Mouse (Mus musculus) telencephalon, adult 2 months (tissue): ENCODE measurements around the gene Efemp2.
A peak's percentile ranks its signal among the peaks of the same experiment; 100 is the strongest.

Experiments used
- DNase-seq: peaks from one replicate; pipeline ENCODE4 v3.0.0-alpha.2; 2011; ENCODE audit warnings: low read depth, low spot score

Efemp2 gene

DNA sequence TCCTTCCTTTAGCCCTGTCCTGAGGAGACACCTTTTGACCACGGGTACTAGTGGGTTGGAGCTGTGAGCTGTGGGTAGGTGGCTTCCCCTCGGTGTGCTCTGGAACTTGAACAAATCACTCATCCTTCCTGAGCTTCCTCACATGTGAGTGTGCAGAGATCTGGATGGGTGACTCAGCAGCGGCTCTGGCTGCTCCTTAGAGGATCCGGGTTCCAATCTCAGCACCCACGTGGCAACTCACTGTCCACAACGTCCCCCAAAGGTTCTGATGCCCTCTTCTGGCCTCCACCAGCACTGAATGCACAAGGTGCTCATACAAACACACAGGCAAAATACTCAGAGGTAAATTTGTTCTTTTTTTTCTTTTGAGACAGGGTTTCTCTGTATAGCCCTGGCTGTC, 22.0 kb upstream of the Efemp2 start:
- no peak for DNase-seq

DNA sequence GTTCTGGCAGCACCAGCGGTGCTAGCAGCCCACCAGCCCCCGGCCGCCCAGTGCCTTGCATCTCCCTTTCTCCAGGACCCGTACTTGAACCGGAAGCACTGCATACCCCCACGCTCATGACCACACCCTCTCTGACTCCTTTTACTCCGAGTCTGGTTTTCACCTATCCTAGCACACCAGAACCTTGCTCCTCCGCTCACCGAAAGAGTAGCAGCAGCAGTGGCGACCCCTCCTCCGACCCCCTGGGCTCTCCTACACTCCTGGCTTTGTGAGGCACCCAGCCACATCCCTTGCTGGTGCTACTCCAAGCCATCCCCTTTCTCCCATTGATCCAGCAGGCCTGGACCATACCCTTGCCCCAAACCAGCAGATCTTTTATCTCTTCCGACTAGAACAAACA, 18.7 kb upstream of the Efemp2 start:
- no peak for DNase-seq

DNA sequence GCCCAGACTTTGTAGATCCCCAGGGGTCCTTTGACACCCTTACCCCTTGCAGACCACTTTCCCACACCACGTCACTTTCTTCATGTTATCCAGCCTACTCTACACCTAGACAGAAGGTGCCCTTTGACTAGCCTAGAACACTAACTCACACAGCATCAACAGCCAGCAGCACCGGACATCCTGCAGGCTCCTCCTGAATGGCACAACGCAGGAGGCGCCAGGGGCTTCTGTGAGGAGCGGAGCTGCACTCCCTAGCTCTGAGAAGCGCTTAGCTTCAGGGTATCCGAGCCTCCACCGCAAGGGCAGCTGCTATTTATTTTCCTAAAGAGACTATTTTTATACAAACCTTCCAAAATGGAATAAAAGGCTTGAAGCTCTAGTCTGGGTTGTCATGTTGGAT, 18.2 kb upstream of the Efemp2 start:
- DNase-seq: no peak

DNA sequence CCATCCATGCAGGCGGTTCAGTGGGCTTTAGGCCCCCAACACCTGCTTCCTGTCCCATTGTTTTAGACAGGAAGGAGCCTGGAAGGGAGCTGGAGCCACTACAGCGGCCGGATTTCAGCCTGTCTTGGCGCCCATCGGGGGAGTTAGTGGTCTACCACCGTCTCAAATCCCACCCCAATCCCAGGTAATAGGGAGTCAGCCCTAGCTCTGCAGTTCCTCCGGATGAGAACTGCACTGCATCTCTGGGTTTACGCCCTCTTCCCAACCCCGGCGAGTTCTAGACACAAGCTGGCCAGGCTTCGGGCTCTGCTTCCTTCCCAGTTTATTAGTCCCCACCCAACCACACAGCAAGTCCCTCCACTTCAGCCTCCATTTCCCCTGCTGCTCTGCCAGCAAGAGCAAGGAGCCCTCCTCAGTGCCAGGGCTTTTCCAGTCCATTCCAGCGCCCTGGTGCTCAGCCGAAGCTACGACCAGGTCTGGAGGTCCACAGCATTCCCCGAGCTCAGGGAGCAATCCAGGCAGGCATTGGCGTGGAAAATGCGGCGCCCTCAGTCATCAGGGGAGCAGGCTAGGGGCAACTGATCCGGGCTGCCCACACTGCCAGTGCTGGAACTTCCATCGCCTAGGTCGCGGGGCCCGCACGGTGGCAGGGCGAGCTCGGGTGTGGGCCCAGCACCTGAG, 17.4 kb upstream of the Efemp2 start:
- no peak for DNase-seq

DNA sequence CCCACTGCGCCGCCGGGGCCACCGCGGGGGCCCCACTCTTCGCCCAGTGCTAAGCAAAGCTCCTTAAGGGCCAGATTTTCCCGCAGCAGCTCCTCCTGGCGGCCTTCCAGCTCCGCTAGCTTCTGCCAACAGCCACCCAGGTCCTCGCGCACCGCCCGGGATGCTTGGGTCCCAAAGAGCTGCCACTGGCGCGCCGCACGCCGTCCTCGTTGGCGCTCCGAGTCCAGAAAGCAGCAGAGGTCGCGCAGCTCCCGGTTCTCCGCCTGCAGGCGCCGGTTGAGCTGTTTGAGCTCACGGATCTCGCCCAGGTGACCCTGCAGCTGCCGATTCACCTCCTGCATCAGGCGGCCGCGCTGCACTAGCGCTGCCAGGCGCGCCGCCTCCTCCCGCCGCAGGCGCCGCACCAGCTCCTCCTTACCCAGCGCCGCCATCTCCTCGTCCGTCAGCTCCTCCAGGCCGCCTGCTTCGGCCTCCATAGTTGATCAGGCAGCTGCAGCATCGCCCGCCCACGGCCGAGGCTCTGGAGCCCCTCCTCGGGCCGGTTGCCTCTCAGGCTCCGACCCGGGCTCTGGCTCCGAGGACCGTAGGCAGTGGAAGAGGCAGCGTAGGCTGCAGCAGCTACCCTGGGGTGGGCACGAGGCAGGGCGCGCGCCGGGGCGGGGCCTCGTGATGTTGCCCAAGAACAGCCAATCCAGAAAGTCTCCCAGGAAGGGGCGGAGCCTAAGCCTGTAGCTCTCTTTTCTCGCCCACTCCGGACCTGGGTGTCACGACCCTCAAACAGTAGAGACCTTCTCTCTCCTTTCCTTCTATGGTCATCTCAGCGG, 16.6 kb upstream of the Efemp2 start:
- DNase-seq: peak; percentile 91

DNA sequence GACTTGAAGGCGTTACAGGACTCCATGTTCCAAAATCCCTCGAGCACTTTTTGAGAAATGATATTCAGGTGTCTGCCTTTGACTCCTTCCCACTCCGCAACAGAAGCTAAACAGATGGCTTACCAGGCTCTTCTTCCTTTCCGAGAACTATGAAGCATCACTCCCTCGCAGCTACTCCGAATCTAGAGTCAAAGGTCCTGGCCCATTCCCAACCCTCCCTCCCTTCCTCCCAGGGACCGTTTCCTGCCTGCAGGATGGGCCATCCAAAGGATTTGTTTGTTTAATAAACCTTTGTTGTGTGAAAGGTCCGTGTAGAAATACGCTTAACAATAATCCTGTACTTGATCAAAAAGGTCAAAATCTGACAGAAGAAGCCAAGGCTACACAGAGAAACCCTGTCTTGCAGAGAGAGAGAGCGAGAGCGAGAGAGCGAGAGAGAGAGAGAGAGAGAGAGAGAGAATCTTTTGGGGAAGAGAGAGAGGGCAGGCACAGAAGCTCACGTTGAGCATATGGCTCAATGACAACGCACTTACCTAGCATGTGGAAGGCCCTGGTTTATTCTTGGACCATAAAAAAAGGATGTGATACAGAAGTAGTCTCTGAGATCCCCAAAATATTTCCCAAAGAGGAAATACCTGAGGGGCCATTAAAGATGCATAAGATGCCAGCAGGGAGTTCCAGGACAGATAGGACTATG, 15.9 kb upstream of the Efemp2 start, which contains the start of gene Ccdc85b:
Gene Ccdc85b, minus strand, starts transcription at position 149 of the 697 bp plus-strand sequence.
- DNase-seq: no peak

DNA sequence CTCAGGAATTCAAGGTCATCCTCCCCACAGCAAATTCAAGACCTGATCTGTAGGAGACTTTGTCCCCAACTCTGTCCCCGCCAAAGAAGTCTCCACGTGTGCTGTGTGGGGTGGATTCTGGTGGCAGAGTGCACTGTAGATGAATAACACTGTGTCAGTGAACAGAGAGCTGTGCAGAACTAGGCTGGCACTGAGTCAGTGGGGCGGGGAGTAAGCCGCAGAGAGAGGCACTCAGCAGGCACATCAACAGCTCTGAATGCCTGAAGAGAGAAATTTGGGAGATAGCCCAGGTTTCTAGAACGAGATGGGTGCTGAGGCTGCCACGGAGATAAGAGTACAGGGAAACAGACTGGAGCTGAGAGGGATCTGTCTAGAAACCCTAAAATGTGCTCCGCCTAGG, 14.7 kb upstream of the Efemp2 start:
- peak; percentile 72 for DNase-seq

DNA sequence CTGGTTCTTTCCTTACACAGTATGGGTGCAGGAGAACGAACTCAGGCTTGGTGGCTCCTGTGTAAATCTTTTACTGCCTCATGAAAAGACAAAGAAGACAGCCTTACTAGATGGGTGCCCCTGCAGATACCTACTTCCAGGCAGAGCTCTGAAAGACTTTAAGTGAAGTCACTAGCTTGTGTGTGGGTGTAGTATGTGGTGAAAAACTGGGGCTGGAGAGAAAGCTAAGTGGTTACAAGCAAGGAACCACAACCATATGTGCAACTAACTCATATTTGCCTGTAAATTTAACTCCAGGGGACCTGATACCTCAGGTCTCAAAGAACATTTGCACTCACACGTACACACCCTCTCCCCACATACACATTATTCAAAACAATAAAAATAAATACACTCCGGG, 13.9 kb upstream of the Efemp2 start:
- DNase-seq: no peak

DNA sequence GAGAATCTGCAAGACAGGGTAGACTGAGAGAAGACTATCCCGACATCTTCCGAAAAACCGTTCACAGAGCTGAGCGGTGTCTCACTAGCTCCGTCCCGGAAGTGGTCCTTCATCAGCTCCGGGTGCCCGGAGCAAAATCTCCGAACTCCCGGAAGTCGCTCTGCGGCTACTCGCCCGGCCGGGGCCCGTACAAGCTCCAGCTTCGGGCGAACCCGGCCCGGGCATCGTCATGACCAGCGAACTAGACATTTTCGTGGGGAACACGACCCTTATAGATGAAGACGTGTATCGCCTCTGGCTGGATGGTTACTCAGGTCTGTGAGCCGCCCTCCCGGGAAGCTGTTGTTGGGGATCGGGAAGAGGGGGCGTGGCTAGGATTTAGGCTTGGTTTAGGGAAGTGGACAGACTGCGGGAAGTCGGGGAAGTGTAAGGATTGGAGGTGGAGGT, 13.3 kb upstream of the Efemp2 start, which contains the start of gene Fibp:
Gene Fibp, plus strand, starts transcription at position 151 of the 447 bp plus-strand sequence.
- peak; percentile 87 for DNase-seq

DNA sequence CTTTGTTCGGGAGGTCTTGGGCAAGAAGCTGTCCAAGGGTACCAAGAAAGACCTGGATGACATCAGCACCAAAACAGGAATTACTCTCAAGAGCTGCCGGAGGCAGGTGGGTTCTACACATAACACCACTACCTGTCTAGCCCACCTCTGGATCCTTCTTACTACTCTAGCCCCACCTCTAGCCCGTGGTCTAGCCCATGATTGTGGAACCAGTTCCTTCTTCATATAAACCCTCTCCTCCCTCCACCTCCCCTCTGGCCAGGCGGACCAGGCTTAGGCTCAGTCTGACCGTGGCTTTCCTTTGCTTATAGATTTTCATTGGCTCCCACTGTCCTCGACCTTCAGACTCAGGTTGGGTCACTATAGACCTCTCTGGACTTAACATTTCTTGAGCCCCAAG, 12.3 kb upstream of the Efemp2 start:
- no peak for DNase-seq

DNA sequence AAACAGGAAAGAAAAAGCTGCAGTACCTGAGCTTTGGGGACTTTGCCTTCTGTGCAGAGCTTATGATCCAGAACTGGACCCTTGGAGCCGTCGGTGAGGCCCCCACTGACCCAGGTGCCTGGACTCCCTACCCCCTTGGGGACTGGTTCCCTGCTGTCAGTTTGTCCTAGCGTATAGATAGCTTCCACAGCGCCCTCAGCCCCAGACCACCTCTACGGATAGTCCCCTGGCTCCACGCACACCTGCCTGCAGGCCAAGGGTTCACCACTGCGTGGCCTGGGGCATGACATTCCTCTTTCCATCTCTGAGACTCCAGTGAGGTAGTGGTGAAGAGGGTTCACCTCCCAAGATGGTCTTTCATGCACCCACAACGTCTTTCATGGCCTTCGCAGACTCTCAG, 10.5 kb upstream of the Efemp2 start:
- DNase-seq: no peak

DNA sequence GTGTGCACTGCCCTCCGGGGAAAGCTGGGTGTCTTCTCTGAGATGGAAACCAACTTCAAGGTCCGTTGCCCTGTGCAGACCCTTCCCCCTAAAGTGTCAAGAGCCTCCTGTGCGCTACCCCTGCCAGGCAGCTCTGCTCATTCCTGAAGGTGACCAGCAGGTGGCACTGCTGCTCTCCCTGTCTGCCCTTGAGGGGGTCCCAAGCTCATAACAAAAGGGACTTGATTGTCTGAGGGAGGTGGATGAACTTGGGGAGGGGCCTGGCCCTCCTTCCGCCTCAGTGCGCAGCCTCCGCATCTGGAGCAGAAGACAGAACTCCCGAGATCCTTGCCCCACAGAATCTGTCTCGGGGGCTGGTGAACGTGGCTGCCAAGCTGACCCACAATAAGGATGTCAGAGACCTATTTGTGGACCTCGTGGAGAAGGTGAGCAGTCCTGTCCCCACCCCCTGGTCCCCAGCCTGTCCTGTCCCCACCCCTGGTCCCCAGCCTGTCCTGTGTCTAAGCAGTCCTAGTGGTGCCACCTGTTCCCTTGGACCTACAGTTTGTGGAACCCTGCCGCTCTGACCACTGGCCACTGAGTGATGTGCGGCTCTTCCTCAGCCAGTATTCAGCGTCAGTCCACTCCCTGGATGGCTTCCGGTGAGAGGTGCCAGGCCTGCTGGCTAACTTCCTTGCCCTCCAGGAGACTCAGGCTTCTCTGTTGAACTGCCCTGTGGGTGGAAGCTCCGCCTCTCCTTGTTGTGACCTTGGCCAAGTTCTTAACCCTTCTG, 9.8 kb upstream of the Efemp2 start:
- DNase-seq: no peak

DNA sequence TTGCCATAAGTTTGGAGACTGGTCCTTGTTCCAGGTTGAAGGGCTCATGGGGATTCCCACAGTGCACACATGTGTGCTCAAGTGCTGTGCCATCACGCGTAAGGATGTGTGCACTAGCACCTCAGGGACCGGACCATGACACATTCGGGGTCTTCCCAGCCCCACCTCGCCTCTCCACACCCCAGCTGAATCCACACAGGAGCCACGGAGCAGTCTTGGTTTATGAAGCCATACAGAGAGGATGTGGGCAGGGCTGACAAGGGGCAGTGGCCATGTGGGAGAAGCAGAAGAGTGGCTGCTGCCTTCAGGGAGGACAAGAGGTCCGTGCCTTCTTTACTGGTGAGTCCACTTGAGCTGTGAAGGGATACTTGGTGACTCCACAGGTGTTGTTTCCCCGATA, 8.7 kb upstream of the Efemp2 start:
- DNase-seq: no peak

DNA sequence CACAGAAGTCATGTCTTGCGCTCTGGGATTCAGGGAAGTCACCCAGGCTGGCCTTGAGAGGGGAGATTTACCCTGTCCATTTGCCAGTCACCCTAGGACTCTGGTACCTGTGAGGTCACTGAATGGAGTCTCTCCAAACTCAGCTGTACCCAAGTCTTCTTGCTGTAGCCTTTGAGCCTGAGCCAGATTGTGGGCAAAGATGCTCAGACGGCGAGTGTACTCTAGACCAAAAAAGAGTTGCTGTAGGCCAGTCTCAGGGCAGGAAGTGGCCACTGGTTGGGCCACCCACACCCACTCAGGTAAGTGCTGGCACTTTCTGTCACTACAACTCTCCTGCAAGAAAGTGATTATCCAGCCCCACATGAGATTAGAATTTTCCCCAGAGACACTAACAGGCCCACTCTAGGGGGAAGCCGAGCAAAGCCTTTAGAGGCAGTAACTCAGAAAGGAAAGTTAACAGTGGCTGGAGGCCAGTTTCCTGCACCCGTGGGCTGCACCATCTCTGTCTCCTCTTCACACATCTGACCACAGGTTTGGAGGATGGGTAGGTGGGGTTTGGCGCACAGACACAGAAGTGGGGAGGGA, 6.7 kb upstream of the Efemp2 start:
- no peak for DNase-seq

DNA sequence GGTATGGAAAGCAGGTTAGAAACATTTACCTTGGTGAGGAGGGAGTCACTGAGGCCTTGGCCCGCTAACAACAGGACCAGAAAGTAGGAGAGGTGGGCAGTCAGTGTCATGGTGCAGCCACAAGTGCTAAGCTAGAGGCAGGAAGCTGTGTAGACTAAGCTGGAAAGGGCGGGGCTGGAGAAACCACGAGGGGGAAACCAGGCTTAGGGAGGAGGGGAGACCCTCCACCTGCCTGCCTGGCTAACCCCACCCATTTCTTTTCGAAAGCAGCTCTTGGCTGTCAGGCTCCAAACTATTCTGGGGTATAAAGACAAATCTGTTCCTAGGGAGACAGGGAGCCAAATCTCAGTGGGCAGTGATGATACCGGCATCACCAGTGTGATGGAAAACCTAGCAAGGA, 5.4 kb upstream of the Efemp2 start, which contains the start of gene Ctsw:
Gene Ctsw, minus strand, starts transcription at position 134 of the 400 bp plus-strand sequence.
- no peak for DNase-seq

DNA sequence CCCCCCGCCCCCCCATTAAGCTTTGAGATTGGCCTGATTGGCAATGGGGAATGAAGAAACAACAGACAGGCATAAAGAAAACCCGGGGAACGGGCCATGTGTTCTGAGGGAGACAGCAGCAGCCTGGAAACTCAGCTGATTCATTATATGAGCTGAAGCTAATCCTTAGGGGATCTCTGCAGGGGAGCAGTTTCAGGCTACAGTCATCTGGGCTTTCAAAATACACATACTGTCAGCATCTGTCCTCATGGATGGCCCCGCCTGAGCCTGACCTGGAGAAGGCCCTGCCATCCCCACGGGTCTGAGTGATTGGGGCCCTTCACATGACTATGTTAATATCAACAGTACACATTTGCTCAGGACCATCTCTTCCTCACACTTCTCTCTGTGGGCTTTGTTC, 1.9 kb upstream of the Efemp2 start:
- DNase-seq: no peak

DNA sequence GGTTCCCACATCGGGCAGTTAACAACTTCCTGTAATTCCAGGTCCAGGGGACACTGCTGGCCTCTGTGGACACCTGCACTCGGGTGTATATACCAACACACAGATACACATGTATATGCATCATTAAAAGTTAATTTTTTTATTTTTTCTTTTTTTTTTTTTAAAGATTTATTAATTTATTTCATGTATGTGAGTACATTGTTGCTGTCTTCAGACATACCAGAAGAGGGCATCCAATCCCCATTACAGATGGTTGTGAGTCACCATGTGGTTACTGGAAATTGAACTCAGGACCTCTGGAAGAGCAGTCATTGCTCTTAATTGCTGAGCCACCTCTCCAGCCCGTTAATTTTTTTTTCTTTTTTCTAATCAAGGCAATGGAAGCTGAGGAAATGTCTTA, 897 bp upstream of the Efemp2 start:
- DNase-seq: no peak

DNA sequence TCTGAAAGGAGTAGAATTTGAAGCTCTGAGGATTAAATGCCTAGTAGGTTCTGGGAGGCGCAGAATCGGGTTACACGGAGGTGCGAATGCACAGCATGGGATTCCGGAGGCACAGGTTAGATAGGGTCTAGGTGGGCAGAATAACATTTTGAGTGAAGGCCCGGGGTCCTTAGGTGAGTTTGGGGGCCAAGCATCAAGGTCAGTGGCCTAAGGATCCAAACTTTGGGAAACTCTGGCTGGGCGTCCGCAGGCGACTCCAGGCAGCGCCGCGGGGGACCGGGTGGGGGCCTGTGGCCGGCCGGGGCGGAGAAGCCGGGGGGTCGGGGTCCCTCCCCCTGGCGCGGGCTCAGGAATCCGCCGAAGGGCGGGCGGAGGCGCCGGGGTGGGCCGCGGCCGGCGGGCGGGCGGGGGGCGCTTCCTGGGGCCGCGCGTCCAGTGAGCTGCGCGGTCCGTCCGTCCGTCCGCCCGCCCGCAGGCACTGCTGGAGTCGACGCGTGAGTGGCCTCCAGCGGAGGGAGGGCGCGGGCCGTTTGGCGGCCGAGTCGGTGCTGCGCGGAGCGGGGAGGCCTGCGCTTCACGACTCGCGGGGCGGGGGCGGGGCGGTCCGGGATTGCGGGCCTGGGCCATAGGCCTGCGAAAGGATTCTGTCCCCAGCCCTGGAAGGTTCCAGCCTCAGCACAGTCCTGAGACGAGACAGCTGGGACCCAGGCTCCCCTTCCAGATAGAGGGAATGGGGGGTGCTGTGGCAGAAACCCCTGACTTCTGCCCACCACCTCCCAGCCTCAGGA, 721 bp downstream of the Efemp2 start:
- no peak for DNase-seq

DNA sequence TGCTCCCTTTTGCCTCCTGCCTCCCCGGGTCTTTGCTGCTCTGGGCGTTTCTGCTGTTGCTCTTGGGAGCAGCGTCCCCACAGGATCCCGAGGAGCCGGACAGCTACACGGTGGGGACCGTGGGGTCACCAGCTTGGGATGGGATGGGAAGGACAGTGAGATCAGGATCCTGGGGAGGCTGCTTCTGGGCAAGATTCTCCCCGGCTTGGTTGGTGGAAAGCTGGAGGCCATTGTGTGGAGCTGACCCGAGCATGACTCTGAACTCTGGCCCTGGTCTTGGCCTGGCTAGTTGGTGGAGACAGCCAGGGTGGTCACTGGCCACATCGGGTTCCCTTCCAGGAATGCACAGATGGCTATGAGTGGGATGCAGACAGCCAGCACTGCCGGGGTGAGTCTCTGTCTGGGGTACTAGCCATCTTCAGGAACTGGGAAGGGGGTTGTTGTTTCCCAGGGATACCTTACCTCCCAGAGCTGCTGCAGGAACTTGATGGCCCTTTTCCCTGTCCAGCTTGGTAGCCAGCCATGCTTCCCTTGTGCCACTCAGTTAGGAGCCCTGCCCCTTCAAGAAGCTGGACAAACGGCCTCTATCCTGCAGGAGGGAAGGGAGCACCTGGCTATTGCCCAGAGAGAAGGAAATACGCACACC, 1.4 kb downstream of the Efemp2 start:
- DNase-seq: no peak
